Mouse (Mus musculus): ENCODE data around the gene Snrpd3.

DNA sequence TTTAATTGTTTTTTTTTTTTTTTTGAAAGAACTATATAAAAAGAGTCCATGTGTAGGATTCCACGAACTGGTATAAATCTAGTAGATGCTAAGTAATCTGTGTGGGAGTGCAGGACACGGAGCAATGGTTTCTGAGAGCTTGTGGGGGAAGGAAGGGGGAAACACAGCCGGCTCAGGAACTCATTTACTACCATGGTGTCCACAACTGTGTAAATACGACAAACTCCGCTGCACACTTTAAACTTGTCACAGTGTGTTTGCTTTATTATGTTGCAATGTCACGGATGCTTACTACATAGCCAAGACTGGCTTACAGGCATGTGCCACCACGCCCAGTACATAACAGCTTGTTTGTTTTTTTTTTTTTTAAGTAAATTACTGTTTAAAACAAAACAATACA, 32.5 kb downstream of the Snrpd3 start:
- no peak for TF ChIP-seq CTCF (IDR thresholded peaks at IDR 0.05; ENCODE audit: extremely low read depth, insufficient read length, insufficient replicate concordance, low read depth, low read length)
- TF ChIP-seq POLR2A (IDR thresholded peaks at IDR 0.05; ENCODE audit: low read depth, low read length): no peak
